Mouse (Mus musculus) adrenal gland, adult 18-20 months (tissue): ENCODE data around the gene Pkig. TPM values are rescaled to one million over a fixed set of nuclear protein-coding genes. Genes with fewer than 3 reads are reported as not detected.
"Not testable (repeated sequence)": the region's sequence is repeated elsewhere in the genome, so short reads cannot be mapped to it uniquely, and the experiment has no call there.

ENCODE experiments used
- DNase-seq, 2 experiments: peaks; one replicate each; pipeline ENCODE4 v3.0.0; 2021 to 2022; ENCODE audit warnings: low spot score in 2 of 2
- total RNA-seq, 2 experiments: library from RNA; stranded (reverse); gene quantifications; 1 replicate in 1 of 2; 2 replicates in 1 of 2; pipeline ENCODE4 v1.2.3; 2021

The Pkig gene
- total RNA-seq, 2 experiments from 2014 or later = 37.4 to 38.3 TPM

DNA sequence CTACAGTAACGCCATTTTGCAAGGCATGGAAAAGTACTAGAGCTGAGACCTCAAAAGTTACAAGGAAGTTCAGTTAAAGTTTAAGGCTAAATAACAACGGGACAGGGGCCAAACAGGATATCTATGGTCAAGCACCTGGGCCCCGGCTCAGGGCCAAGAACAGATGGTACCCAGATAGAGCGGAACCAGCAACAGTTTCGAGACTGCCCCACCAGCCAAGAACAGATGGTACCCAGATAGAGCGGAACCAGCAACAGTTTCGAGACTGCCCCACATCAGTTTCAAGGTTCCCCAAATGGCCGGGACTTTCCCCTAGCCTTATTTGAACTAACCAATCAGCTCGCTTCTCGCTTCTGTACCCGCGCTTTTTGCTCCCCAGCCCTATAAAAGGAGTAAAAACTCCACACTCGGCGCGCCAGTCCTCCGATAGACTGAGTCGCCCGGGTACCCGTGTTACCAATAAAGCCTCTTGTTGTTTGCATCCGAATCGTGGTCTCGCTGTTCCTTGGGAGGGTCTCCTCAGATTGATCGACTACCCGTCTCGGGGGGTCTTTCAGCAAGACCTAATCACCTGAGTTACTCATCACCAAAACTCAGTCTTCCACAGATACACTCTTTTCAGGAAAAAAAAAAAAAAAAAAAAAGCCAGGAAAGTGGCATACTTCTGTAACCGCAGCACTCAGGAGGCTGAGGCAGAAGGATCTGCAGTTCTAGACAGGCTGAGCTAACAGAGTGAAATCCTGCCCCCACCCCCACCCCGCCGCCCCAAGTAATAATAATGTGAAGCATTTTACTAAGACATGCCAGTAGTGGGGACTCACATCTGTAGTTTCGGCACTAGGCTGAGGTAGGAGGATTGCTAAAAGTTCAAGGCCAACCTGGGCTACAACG, 15.3 kb upstream of the Pkig start:
- DNase-seq = no peak

DNA sequence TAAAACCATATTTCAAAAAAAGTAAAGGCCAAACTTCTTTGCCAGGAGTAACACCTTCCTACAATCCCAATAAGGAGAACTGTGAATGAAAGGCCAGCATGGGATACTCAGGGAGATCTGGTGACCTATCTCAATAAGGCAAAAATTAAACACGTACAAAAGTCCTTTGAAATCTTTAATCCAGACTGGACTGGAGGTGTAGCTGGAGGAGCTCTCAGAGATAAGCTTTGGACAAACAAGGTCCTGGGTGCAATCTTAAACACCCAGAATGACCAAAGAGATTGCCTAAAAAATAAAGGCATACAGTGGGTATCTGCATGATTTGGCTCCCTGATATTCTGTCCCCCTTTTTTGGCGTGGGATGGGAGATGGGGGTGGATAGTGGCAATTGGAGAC, 14.6 kb upstream of the Pkig start:
- DNase-seq = no peak

DNA sequence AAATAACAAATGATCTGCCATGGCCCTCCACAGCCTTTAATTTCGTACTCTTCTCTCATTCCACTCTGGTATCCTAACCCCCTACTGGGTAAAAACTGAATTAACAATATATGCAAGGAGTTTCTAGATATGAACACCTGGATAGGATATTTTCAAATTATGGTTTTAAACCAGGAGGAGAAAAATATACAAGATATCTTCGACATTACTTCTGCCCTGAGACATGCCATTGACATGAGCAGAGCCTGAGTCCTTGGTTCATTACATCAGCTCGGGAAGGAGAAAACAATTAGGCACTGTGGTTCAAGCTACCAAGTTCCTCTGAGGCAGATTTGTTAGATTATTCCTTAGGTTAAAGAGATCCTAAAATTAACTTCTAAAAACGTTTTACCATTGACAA, 14.1 kb upstream of the Pkig start:
- DNase-seq = no peak

DNA sequence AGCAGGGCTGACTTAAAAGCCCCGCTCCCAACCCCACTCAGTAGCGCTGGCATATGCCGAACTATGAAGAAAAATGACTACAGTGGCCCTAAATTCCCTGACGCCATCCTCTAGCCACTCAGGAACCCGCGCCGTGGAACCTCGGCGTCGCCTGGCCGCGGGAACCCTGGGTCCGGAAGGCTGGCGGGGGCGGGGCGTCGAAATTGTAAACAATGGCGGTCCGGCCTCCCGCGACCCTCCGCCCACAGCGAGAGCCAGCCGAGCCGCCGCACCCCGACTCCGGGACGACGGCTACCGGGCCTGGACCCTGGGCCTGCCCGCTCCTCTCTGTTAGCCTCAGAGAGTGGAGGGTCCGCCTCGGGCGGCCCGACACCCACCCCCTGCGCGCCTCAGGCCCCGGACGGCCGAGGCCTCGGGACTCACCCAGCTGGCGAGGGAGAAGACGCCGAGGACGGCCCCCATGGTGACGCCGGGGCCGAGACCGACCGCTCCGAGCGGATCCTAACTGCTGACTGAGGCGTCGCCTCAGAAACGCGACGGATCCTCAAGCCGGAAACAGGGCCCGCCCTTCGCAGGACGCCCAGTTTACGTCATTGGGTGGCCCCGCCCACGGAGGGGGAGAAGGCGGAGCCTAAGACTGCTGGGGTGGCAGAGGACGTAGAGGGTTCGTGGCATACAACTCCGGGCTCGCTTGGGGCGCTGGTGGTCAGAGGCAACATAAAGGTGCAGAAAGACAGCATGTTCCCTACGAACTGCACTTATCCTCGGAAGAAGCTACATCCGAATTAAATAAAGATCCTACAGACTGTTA, 13.4 kb upstream of the Pkig start, which contains the start of gene Serinc3:
Gene Serinc3, minus strand, starts transcription at position 557 of the 811 bp plus-strand sequence.
- peak; percentile 100 for DNase-seq

DNA sequence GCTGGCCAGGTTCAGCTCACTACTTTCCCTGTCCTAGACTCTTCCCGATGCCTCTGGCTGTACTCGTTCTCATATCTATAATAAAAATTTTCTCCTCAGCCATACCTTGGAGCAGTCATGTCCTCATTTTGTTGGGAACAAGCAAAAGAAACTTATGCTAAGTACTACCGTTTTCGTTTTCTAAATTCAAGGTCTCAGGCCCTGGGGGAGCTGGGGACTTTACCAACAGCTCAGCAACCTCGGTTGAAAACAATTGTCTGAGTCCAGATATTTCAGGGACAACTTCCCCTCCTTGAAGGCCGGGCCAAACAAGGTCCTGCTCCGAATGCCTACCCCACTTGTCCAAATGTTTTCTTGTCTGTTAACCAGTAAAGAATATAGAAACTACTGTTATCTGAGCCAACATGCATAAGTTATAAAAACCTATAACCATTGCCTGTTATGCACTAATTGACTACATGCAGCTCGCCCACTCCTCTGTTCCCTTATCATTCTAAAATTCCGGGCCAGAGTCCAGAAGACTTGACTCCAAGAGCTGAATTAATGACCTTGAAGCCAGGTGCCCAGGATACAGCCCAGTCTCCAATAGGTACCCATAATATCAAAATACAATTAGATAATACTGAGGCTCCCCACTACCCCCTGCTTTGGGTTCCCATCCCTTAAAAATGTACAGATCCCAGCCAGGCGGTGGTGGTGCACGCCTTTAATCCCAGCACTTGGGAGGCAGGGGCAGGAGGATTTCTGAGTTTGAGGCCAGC, 12.3 kb upstream of the Pkig start:
- no peak for DNase-seq

DNA sequence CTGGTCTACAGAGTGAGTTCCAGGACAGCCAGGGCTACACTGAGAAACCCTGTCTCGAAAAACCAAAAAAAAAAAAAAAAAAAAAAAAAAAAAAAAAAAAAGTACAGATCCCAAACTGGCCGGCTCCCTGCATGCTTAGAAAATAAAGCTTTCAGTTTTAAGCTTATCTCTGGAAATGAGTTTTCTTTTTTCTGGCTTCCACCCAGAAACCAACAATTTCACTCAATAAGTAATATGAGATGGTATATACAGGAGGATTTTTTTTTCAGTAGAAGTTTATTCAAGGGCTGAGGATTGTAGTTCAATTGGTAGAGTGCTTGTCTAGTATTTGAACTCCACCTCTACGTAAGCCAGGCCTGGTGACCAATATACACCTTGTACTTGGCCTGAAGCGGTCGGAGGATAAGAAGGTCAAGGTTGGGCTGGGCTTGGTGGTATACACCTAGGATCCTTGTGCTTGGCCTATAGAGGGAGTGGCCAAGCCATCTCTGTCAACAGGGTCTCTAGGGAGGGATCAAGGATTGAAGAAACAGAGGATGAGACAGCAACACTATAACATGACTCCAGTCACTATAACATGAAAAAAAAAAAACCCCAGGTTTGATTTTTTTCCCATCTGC, 11.6 kb upstream of the Pkig start:
- no peak for DNase-seq

DNA sequence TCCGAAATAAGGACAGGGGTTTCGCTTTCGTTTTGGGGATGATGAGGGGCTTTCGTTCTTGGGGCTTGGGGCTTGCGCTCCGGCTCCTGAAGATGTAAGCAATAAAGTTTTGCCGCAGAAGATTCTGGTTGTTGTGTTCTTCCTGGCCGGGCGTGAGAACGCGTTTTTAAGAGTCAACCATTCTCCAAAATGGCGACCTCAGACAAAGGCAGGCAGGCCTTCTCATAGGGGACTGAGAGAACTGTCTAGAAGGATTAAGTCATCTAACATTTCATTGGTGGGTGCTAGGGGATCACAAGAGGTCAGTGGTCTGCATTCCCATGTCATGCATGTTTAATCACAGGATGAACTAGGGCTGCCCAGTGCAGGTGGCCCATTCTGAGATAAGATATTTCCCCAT, 2.5 kb upstream of the Pkig start:
- DNase-seq = not testable (repeated sequence)

DNA sequence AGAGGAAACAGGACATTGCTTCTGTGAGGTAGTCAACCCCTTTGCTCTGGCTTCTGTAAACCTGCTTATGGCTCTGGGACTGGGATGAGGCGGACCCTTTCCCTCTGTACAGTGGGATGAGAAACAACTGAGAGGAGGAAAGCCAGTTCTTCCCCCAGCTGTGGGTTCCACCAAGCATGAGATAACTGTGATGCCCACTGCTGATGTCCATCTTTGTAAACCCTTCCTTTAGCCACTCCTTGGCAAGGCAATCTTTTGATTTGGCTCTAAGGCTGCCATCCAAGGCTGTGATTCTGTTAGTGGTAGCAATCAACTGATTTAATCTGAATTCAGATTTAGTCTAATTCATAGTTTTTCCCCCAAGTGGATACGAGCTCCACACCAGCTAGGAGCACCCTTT, 700 bp upstream of the Pkig start:
- DNase-seq = no peak

DNA sequence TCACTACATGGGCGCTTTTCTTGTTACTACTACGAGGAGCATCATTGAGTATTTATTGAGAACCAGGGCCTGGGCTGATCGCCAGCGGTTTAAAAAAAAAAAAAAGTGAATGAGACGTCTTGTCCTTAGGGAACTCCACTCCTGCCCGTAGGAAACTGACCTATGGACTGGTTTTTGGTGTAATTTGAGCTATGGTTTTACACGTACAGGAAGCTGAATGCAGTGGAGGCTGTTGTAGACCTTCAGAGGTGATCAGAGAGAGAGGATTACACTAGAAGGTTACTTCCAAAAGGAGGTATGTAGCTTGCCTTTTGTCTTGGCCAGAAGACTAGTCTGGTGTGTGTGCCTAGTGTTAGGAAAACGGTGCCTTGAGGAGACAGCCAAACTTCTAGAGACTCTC, 755 bp downstream of the Pkig start:
- peak in 1 of 2 experiments; percentile 34 for DNase-seq

DNA sequence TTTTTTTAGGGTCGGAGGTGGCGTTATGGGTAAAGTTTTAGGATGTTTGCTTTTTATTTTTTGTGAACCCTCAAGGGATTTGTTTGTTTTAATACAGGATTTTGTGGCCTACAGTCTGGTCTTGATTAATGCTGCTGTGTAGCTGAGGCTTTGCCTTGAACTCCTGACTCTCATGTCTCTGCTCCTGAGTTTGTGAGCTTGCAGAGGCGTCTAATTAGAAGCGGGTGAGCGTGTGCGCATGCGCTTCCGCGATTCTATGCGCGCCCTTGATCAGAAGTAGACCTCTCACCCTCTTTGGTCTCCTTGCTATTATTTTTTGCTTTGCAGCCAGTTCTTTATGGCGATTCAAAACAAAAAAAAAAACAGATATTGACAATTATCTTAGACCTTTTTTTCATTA, 1.2 kb downstream of the Pkig start:
- DNase-seq = no peak

DNA sequence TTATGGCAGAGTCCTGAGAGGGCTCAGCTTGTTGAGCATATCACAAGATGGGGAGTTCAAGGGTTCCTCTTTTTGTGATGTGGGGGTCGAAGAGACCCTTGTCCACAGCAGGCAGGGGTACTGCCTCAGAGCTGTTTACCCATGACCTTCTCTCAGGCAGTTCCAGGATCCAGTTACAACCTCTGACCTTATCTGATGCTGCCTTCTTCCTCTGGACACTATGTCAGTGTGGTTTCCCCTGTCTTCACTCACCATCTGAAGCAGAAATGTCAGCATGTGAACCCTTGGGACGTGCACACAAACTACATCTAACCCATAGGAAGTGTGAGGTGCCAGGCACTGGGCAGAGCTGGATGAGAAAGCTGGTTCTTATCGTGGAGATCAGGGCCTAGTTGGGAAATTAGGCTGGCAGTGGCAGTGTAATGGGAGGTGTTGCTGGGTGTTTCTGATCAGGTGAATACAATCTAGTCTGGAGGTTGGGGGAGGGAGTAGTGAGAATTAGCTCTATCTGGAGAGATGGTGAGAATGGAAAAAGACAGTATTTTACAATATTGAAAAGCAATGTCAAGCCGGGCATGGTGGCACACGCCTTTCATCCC, 2.0 kb downstream of the Pkig start:
- no peak for DNase-seq

DNA sequence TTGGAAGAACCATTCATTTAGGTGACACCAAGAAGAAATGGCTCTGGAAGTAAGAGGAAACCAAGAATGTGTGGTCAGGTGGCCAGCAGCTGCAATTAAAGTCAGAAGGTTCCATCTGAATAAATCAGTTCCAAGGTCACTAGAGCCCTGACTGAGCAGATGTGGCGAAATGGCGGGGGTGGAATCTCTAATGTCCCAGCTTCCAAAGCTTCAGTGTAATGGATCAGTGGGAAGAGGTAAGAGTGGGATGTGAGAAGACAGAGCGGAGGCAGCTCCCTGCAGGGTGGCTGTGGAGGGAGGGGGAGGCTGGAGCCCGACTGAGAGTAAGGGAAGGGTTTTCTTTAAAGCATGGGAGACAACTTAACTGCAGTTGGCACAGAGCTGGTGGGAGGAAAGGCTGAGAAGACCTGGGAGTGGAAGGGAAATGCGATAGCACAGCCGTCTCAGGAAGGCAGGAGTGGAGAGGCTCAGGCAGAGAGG, 3.2 kb downstream of the Pkig start:
- peak in 1 of 2 experiments; percentile 23 for DNase-seq

DNA sequence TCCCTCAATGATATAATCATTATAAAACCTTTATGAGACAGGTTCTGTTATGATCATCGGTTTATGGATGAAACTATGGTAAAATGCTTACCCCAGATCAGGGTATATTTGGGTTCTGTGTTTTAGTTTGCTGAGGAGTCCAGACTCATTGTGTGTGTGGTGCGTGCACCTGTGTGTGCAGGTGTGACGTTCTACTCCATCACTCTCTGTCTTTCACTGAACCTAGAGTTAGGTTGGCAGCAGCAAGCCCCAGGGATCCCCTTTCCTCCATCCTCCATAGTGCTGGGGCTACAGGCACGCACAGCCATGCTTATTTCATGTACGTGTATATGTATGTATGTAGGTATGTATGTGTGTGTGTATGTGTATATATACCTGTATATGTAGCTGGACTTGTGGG, 3.9 kb downstream of the Pkig start:
- DNase-seq = no peak

DNA sequence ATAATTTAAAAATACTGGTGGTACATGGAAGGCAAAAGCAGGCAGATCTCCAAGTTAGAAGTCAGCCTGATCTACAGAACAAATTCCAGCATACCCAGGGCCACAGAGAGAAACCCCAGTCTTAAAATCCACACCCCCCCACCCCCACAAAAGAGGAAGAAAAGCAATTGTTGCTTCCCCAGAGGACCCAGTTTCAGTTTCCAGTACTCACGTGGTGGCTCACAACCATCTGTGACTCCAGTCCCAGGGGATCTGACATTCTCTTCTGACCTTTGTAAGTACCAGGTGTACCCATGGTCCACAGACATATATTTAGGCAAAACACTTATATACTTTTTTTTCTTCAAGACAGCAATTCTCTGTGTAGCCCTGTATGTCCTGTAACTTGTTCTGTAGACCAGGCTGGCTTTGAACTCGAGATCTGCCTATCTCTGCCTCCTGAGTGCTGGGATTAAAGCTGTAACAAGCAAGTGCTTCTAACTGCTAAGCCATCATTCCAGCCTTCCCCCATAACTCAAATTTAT, 4.6 kb downstream of the Pkig start:
- no peak for DNase-seq

DNA sequence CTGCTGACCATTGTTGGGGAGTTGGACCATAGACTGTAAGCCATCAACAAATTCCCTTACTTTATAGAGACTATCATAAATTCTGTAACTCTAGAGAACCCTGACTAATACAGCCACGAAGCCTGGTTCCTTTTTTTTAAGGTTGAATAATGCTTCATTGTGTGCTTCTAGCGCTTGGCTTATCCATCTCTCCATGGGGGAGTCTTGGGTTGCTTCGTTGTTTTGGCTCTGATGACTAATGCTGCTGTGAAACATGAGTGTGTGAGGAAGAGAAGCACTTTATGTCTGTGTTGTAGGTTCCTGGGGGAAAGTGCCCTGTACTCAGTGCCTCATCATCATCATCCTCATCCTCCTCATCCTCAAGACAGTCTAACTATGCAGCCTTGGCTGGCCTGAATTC, 5.7 kb downstream of the Pkig start:
- no peak for DNase-seq

DNA sequence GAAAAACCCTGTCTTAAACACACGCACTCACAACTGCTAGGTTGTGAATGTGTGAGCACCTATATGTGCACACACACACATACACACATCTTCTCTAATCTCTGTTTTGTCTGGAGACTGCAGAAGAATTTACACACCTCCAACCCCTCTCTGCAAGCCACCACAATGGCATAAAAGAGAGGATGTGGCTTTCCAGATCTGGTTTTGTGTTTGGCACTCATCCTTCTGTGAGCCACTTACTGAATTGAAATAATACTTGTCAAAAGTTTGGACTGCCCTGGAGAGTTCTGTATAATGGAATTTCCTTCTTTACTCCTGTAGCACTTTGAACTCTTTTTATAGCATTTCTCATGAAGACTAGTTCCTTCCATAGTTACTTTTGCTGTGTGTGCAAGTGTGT, 8.9 kb downstream of the Pkig start:
- no peak for DNase-seq

DNA sequence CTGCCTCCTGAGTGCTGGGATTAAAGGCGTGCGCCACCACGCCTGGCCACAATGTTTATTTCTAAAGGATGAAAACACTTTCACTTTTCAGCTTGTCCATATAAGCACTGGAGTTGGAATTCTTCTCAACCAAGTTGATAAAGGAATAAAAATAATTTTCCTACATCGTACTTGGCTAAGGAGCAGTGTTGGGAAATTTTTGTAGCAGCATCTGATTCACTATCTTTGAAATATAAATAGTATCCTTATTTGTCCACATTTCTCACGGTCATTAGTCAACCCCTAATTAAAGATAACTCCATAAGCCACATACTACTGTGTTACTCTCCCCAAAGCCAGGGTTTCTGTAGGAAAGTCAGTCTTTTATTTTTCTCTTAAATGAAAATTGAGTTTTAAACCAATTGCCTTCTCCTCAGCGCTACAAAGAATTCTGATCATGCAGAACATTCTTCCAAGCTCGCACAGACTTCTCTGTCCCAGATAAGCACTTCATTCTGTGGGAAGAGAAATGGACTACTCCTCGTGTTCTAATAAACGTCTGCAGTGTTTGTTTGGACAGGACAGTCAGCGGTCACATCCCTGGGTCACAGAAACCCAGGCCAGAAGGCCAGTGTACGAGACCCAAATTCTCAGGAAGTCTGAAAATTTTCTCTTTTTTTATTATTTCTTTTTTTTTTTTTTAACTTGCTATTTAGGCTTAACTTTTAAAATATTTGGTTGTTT, 12.8 kb downstream of the Pkig start:
- DNase-seq = no peak

DNA sequence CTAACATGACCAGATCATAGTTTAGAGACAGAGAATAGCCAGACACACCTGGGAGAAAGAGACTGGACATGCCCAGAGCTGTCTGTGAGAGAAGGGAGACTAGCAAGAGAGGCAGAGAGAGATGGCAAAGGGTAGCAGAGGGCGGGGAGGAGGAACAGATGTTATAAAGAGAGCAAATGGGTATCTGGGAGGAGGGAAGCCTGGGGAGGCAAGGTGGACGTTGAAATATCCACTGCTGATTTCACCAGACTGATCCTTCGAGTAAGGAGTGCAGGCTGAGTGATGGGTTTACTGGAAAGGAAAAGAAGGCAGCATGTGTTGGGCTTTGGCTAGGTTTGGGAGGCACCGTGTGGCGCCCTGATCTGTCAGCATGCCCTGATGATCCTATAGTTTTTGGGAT, 16.2 kb downstream of the Pkig start:
- DNase-seq = no peak

DNA sequence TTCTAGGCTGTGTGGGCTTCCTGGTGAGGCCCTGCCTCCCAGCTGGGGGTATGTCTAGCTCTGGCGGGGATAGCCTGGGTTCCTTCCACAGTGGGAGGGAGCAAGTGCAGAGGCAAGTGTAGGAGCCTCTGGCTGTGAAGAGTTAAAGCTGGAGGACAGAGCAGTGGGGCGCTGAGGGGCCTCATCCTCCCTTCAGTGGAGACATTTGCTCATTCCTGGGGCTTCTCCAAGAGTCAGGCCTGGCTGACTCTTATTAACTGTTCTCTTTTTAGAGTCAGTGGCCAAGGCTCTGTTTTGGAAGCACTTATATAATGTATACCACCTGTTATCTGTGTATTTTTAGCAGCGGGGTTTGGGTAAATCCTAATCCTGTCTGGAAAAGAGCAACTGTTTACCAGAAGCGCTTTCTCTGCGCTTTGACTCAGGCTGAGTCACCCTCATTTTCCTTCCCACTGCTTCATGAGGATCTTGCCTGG, 17.0 kb downstream of the Pkig start:
- DNase-seq = no peak
